ENCODE assay signal across 18 mouse cellular contexts in genomic region chr6:23740010-23740409, GRCm38 (mm10).
DNase-seq lines count a peak whose midpoint lies in the region; ATAC-seq lines count a peak whose summit lies in the region.
"Had no signal": no experiment of that assay in that cellular context is flagged by ENCODE, and none has a peak within 500 bp of the region (broad histone marks: within the 10 kb centered on the region; RNA-seq: fewer than 3 reads in every experiment).

No protein-coding gene starts in this region.

- peak; percentile 87 for ATAC-seq in frontal cortex, adult (ENCODE audit: low TSS enrichment)
- ATAC-seq: forebrain, embryonic 13.5 days; forebrain, embryonic 15.5 days had no signal

- DNase-seq in frontal cortex, postnatal 14 days (ENCODE audit: low spot score in 2 of 2), result no peak
- peak; percentile 9 for DNase-seq in right cerebral cortex, adult 18-20 months
- no peak for DNase-seq in right cerebral cortex, postnatal 25 days
- DNase-seq in telencephalon, adult 2 months (ENCODE audit: low read depth, low spot score), result peak; percentile 43
- DNase-seq in adrenal gland, postnatal 25 days, result no peak
- DNase-seq: adrenal gland, adult 2 months; adrenal gland, postnatal 10 days; adrenal gland, postnatal 36 days; cerebellum, adult 11 months; cerebellum, adult 18-20 months; cerebellum, adult 8-10 months; cerebellum, adult 9-11 months; cerebellum, postnatal 14 days; cerebellum, postnatal 36 days; embryo, embryonic 11 days had no signal

Comparison
In these comparisons a context has a peak if more than half of its experiments do, and no peak if none do; other contexts are left out.
1. DNase-seq: peak in right cerebral cortex, adult 18-20 months (single experiment) and telencephalon, adult 2 months (single experiment); none in frontal cortex, postnatal 14 days (0 of 2), right cerebral cortex, postnatal 25 days (single experiment) and adrenal gland, postnatal 25 days (single experiment).